ENCODE assay signal across 18 mouse cellular contexts in genomic region chr9:20696107-20696712, GRCm38 (mm10). TPM values are rescaled to one million over a fixed set of nuclear protein-coding genes. Genes with fewer than 3 reads are reported as not detected.
DNase-seq lines count a peak whose midpoint lies in the region; ATAC-seq and TF ChIP-seq lines count a peak whose summit lies in the region.
"Had no signal": no experiment of that assay in that cellular context is flagged by ENCODE, and none has a peak within 500 bp of the region (broad histone marks: within the 10 kb centered on the region; RNA-seq: fewer than 3 reads in every experiment).

No protein-coding gene starts in this region.

- TF ChIP-seq POLR2A in brain, embryonic 14.5 days (IDR thresholded peaks at IDR 0.05; ENCODE audit: borderline replicate concordance, extremely low read depth, insufficient read depth, insufficient read length, poor library complexity, severe bottlenecking), result no peak

- no peak overlapping the region for H3K4me2 ChIP-seq in forebrain, embryonic 16.5 days (ENCODE audit: low read length)
- no peak overlapping the region for H3K4me2 ChIP-seq in midbrain, embryonic 12.5 days (replicated peaks)
- H3K4me2 ChIP-seq: liver, embryonic 11.5 days; lung, embryonic 15.5 days had no signal

- peak; percentile 60 for ATAC-seq in forebrain, embryonic 16.5 days
- no peak for ATAC-seq in midbrain, embryonic 12.5 days (ENCODE audit: low FRiP score, low read depth)
- ATAC-seq: CD4-positive, CD25-positive, alpha-beta regulatory T cell, adult 4 months had no signal

- no peak overlapping the region for H3K9ac ChIP-seq in forebrain, embryonic 16.5 days (replicated peaks; ENCODE audit: low read depth, low read length)
- no peak overlapping the region for H3K9ac ChIP-seq in midbrain, embryonic 12.5 days (replicated peaks)
- H3K9ac ChIP-seq: lung, embryonic 15.5 days had no signal

- no peak overlapping the region for H3K4me3 ChIP-seq in forebrain, embryonic 16.5 days (replicated peaks; ENCODE audit: low read length)
- H3K4me3 ChIP-seq in midbrain, embryonic 12.5 days, result no peak overlapping the region
- H3K4me3 ChIP-seq: heart, embryonic 10.5 days; lung, embryonic 15.5 days; megakaryocyte, embryonic 14.5 days had no signal

- peaks cover 3% of the 10 kb centered on the region; the same call in 1 of the 2 replicates for H3K9me3 ChIP-seq in forebrain, embryonic 16.5 days (ENCODE audit: control insufficient read depth, low read length)
- H3K9me3 ChIP-seq in midbrain, embryonic 12.5 days, result no peaks in the 10 kb centered on the region
- H3K9me3 ChIP-seq: heart, embryonic 10.5 days; lung, embryonic 15.5 days had no signal

- no peak overlapping the region for H3K27ac ChIP-seq in forebrain, embryonic 16.5 days (ENCODE audit: low read length)
- H3K27ac ChIP-seq in midbrain, embryonic 12.5 days (replicated peaks), result peak overlapping the region; percentile 80; the same call in 1 of the 2 replicates
- H3K27ac ChIP-seq: heart, embryonic 10.5 days; lung, embryonic 15.5 days had no signal

- no peaks in the 10 kb centered on the region for H3K36me3 ChIP-seq in forebrain, embryonic 16.5 days (ENCODE audit: control insufficient read depth, insufficient read depth)
- no peaks in the 10 kb centered on the region for H3K36me3 ChIP-seq in midbrain, embryonic 12.5 days
- H3K36me3 ChIP-seq: heart, embryonic 10.5 days; lung, embryonic 15.5 days had no signal

- no peak for TF ChIP-seq CTCF in brain, embryonic 14.5 days (IDR thresholded peaks at IDR 0.05; ENCODE audit: borderline replicate concordance, extremely low read depth, insufficient read depth, insufficient read length)

- peak; percentile 16 for DNase-seq in A20 (ENCODE audit: low read depth, low spot score)
- DNase-seq in brain, embryonic 14.5 days (ENCODE audit: low read depth), result peak; percentile 77
- DNase-seq in layer of hippocampus, postnatal 10 days (ENCODE audit: low spot score in 2 of 2), result no peak
- DNase-seq in left cerebral cortex, adult 18-20 months (ENCODE audit: low spot score in 2 of 2), result no peak
- no peak for DNase-seq in cerebellum, adult 11 months
- no peak for DNase-seq in natural killer cell, adult 2 months (ENCODE audit: low spot score in 2 of 2)
- DNase-seq: adrenal gland, adult 8-10 months; cerebellum, postnatal 10 days; heart, postnatal 14 days; thymus, postnatal 36 days had no signal

- 32% methylated on average over 5 of the region's 5 CpGs for WGBS in forebrain, embryonic 16.5 days
- WGBS in midbrain, embryonic 12.5 days, result 64% methylated on average over 5 of the region's 5 CpGs

- H3K27me3 ChIP-seq in forebrain, embryonic 16.5 days (replicated peaks; ENCODE audit: control insufficient read depth, insufficient read depth, low read length), result peaks cover 7% of the 10 kb centered on the region; the same call in 1 of the 2 replicates
- H3K27me3 ChIP-seq in midbrain, embryonic 12.5 days, result no peaks in the 10 kb centered on the region

- peaks cover 8% of the 10 kb centered on the region for H3K4me1 ChIP-seq in forebrain, embryonic 16.5 days (replicated peaks; ENCODE audit: control insufficient read depth, insufficient read depth, low read length)
- peaks cover 36% of the 10 kb centered on the region for H3K4me1 ChIP-seq in midbrain, embryonic 12.5 days

RNA-seq across cellular contexts. Expression of gene Pin1, which starts 44.3 kb away (rescaled TPM):
- polyA plus RNA-seq in brain, embryonic 14.5 days (2012; rRNA removed), result 34.4 and 41.6 TPM in 2 replicates
- polyA plus RNA-seq in forebrain, embryonic 16.5 days (2015; fragmentation: Nextera tagmentation; extraction: Ambion mirVana), result 58.9 and 63.2 TPM in 2 replicates
- polyA plus RNA-seq in midbrain, embryonic 12.5 days (2016; fragmentation: Nextera tagmentation; extraction: Ambion mirVana), result 54.6 and 54.8 TPM in 2 replicates
- total RNA-seq in layer of hippocampus, postnatal 10 days (2021), result 10 to 100 TPM; 31.7 to 32.6 TPM
- 10 to 100 TPM; 40.4 to 42.3 TPM for total RNA-seq in left cerebral cortex, adult 18-20 months (2021)

RNA-seq across cellular contexts. Expression of gene Olfm2, which starts 49.9 kb away (rescaled TPM):
- polyA plus RNA-seq in brain, embryonic 14.5 days (2012; rRNA removed), result 139 and 162 TPM in 2 replicates
- 143 and 173 TPM in 2 replicates for polyA plus RNA-seq in forebrain, embryonic 16.5 days (2015; fragmentation: Nextera tagmentation; extraction: Ambion mirVana)
- polyA plus RNA-seq in midbrain, embryonic 12.5 days (2016; fragmentation: Nextera tagmentation; extraction: Ambion mirVana), result 40.8 and 42.9 TPM in 2 replicates
- 100 to 1,000 TPM; 123 to 138 TPM for total RNA-seq in layer of hippocampus, postnatal 10 days (2021)
- 100 to 1,000 TPM; 127 to 142 TPM for total RNA-seq in left cerebral cortex, adult 18-20 months (2021)
- total RNA-seq: neutrophil, adult 5-6 weeks had no signal

RNA-seq across cellular contexts. Expression of gene Fbxl12, which starts 51.6 kb away (rescaled TPM):
- 34.7 and 40.0 TPM in 2 replicates for polyA plus RNA-seq in brain, embryonic 14.5 days (2012; rRNA removed)
- 15.0 and 16.2 TPM in 2 replicates for polyA plus RNA-seq in forebrain, embryonic 16.5 days (2015; fragmentation: Nextera tagmentation; extraction: Ambion mirVana)
- 19.2 and 20.5 TPM in 2 replicates for polyA plus RNA-seq in midbrain, embryonic 12.5 days (2016; fragmentation: Nextera tagmentation; extraction: Ambion mirVana)
- 10 to 100 TPM; 18.5 to 23.8 TPM for total RNA-seq in layer of hippocampus, postnatal 10 days (2021)
- total RNA-seq in left cerebral cortex, adult 18-20 months (2021), result 10 to 100 TPM; 21.9 to 22.6 TPM

RNA-seq across cellular contexts. Expression of gene Ubl5, which starts 53.5 kb away (rescaled TPM):
- 360 and 463 TPM in 2 replicates for polyA plus RNA-seq in brain, embryonic 14.5 days (2012; rRNA removed)
- polyA plus RNA-seq in forebrain, embryonic 16.5 days (2015; fragmentation: Nextera tagmentation; extraction: Ambion mirVana), result 467 and 469 TPM in 2 replicates
- polyA plus RNA-seq in midbrain, embryonic 12.5 days (2016; fragmentation: Nextera tagmentation; extraction: Ambion mirVana), result 463 and 492 TPM in 2 replicates
- 100 to 1,000 TPM; 318 to 356 TPM for total RNA-seq in layer of hippocampus, postnatal 10 days (2021)
- 100 to 1,000 TPM; 310 to 319 TPM for total RNA-seq in left cerebral cortex, adult 18-20 months (2021)

Comparison
In these comparisons a context has a peak if more than half of its experiments do, and no peak if none do; other contexts are left out.
1. DNase-seq: peak in A20 (single experiment) and brain, embryonic 14.5 days (single experiment); none in layer of hippocampus, postnatal 10 days (0 of 2), left cerebral cortex, adult 18-20 months (0 of 2), cerebellum, adult 11 months (single experiment) and natural killer cell, adult 2 months (0 of 2).